Mouse (Mus musculus) myocyte (in vitro differentiated cells): ENCODE measurements around the gene Senp7. TPM values are rescaled to one million over a fixed set of nuclear protein-coding genes. Genes with fewer than 3 reads are reported as not detected.

ENCODE experiments used
- H3K27me3 ChIP-seq: one replicate; pipeline ENCODE4 v1.6.1; 2011; ENCODE audit not compliant: control insufficient read depth, insufficient read depth, insufficient read length
- H3K36me3 ChIP-seq: one replicate; pipeline ENCODE4 v1.6.1; 2011; ENCODE audit not compliant: control insufficient read depth, insufficient read depth
- H3K4me2 ChIP-seq: one replicate; pipeline ENCODE4 v1.6.1; 2011; ENCODE audit warnings: low read depth, control low read depth
- H3K4me3 ChIP-seq: one replicate; pipeline ENCODE4 v1.5.1; 2011; ENCODE audit warnings: mild to moderate bottlenecking, control low read depth, moderate library complexity
- H3K79me2 ChIP-seq: one replicate; pipeline ENCODE4 v1.6.1; 2011; ENCODE audit not compliant: control insufficient read depth, insufficient read depth
- H3ac ChIP-seq: one replicate; pipeline ENCODE4 v1.6.1; 2011; ENCODE audit not compliant: control insufficient read depth, insufficient read length
- CEBPB ChIP-seq: IDR thresholded peaks from 2 replicates; pipeline ENCODE4 v1.6.1; 2011; ENCODE audit warnings: mild to moderate bottlenecking, moderate library complexity; ENCODE audit not compliant: poor library complexity, insufficient read depth, severe bottlenecking
- E2F4 ChIP-seq: IDR thresholded peaks from one replicate; pipeline ENCODE4 v1.6.1; 2011; ENCODE audit warnings: mild to moderate bottlenecking, control low read depth, moderate library complexity; ENCODE audit not compliant: insufficient read depth
- MAX ChIP-seq: IDR thresholded peaks from one replicate; pipeline ENCODE4 v1.6.1; 2011; ENCODE audit warnings: low read depth, mild to moderate bottlenecking, control low read depth
- MYOD1 ChIP-seq, 3 experiments: IDR thresholded peaks; one replicate each; pipeline ENCODE4 v1.6.1; 2011; ENCODE audit warnings: control low read depth in 2 of 3, low read depth in 2 of 3, mild to moderate bottlenecking in 2 of 3, moderate library complexity in 1 of 3; ENCODE audit not compliant: insufficient read length in 2 of 3, control insufficient read depth in 1 of 3
- MYOG ChIP-seq, 3 experiments: IDR thresholded peaks; one replicate each; pipeline ENCODE4 v1.6.1; 2011; ENCODE audit warnings: control low read depth in 2 of 3, low read depth in 2 of 3, mild to moderate bottlenecking in 2 of 3; ENCODE audit not compliant: insufficient read length in 2 of 3, control insufficient read depth in 1 of 3, insufficient read depth in 1 of 3
- POLR2A ChIP-seq: IDR thresholded peaks from one replicate; pipeline ENCODE4 v1.6.1; 2011; ENCODE audit warnings: low read depth, mild to moderate bottlenecking, control low read depth, moderate library complexity; ENCODE audit not compliant: insufficient read length
- POLR2AphosphoS2 ChIP-seq: IDR thresholded peaks from one replicate; pipeline ENCODE4 v1.6.1; 2011; ENCODE audit warnings: low read depth, control low read depth; ENCODE audit not compliant: insufficient read length
- REST ChIP-seq: IDR thresholded peaks from one replicate; pipeline ENCODE4 v1.6.1; 2011; ENCODE audit warnings: mild to moderate bottlenecking, control low read depth, moderate library complexity; ENCODE audit not compliant: insufficient read depth, insufficient read length
- SRF ChIP-seq: IDR thresholded peaks from one replicate; pipeline ENCODE4 v1.6.1; 2011; ENCODE audit warnings: low read depth; ENCODE audit not compliant: control insufficient read depth, insufficient read length
- TCF12 ChIP-seq: IDR thresholded peaks from one replicate; pipeline ENCODE4 v1.6.1; 2011; ENCODE audit warnings: mild to moderate bottlenecking, control low read depth; ENCODE audit not compliant: poor library complexity, insufficient read depth, severe bottlenecking
- TCF3 ChIP-seq: IDR thresholded peaks from one replicate; pipeline ENCODE4 v1.6.1; 2011; ENCODE audit warnings: low read depth, control low read depth; ENCODE audit not compliant: insufficient read length
- USF1 ChIP-seq: IDR thresholded peaks from one replicate; pipeline ENCODE4 v1.6.1; 2011; ENCODE audit warnings: low read depth, mild to moderate bottlenecking, control low read depth, moderate library complexity
- polyA plus RNA-seq: library from polyadenylated mRNA; unstranded; fragments of >200 nt; fragmentation: generic; extraction: Trizol; gene quantifications from one replicate; pipeline ENCODE4 v1.2.1, GENCODE M21; 2012; ENCODE audit warnings: missing spikeins

Senp7 gene
- polyA plus RNA-seq, 1 experiment: 4.0 TPM

GRCm38 (mm10) chr16:56115706-56116105, 67.6 kb downstream of the Senp7 start:
- Histone ChIP-seq H3ac (no peak overlapping the region), H3K36me3 (peaks cover 15% of the 10 kb centered on the region)
- TF ChIP-seq TCF12: no peak
- no peak for TF ChIP-seq TCF3
- TF ChIP-seq E2F4: no peak
- TF ChIP-seq USF1: no peak
- TF ChIP-seq POLR2AphosphoS2: no peak
- TF ChIP-seq POLR2A: no peak
- no peak for TF ChIP-seq MYOG (IDR thresholded peaks at IDR 0.05; ENCODE audit: control insufficient read depth in 1 of 3, insufficient read depth in 1 of 3, insufficient read length in 2 of 3, low read depth in 2 of 3)
- TF ChIP-seq SRF: no peak
- no peak for TF ChIP-seq MAX

DNA sequence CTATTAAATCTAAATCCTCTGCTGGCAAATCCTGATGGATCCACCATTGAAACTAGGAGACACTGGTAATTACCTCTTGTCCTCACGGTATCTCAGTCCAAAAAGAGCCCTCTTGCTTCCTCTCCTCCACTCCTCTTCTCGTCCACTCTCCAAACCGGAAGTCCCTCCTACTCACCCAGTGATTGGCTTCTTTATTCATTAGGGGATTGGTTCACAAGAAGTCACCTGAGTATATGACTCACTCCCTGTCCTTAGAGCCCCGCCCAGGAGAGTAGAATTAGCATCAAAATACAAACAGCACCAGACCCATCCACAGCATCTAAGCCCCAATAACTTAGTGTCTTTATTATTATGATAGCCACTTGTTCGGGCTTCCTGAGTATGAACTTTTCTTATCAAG, 68.0 kb downstream of the Senp7 start:
- Histone ChIP-seq H3K79me2 (no peaks in the 10 kb centered on the region), H3K36me3 (peaks cover 15% of the 10 kb centered on the region), H3K4me2 (peak overlapping the region; percentile 15), H3K4me3 (no peak overlapping the region), H3K27me3 (no peaks in the 10 kb centered on the region), H3ac (no peak overlapping the region)
- TF ChIP-seq MYOG (IDR thresholded peaks at IDR 0.05; ENCODE audit: control insufficient read depth in 1 of 3, insufficient read depth in 1 of 3, insufficient read length in 2 of 3, low read depth in 2 of 3) (no peak), TCF12 (no peak), CEBPB (no peak), SRF (no peak), MYOD1 (IDR thresholded peaks at IDR 0.05; ENCODE audit: control insufficient read depth in 1 of 3, insufficient read length in 2 of 3, low read depth in 2 of 3) (no peak), E2F4 (no peak), POLR2AphosphoS2 (no peak), POLR2A (no peak), TCF3 (no peak)

More at GRCm38 (mm10) chr16:56115706-56116105, 67.6 kb downstream of the Senp7 start:
- peak overlapping the region; percentile 15 for H3K4me2 ChIP-seq
- H3K27me3 ChIP-seq: no peaks in the 10 kb centered on the region
- no peak overlapping the region for H3K4me3 ChIP-seq
- H3K79me2 ChIP-seq: no peaks in the 10 kb centered on the region

- TF ChIP-seq REST (no peak), USF1 (no peak), MAX (no peak)
- H3ac ChIP-seq: no peak overlapping the region
- H3K4me3 ChIP-seq: no peak overlapping the region
- H3K79me2 ChIP-seq: no peaks in the 10 kb centered on the region
- H3K27me3 ChIP-seq: no peaks in the 10 kb centered on the region
- H3K36me3 ChIP-seq: peaks cover 10% of the 10 kb centered on the region
- no peak overlapping the region for H3K4me2 ChIP-seq
These were observed 69.4 kb downstream of the Senp7 start for GRCm38 (mm10) chr16:56117327-56118180.

DNA sequence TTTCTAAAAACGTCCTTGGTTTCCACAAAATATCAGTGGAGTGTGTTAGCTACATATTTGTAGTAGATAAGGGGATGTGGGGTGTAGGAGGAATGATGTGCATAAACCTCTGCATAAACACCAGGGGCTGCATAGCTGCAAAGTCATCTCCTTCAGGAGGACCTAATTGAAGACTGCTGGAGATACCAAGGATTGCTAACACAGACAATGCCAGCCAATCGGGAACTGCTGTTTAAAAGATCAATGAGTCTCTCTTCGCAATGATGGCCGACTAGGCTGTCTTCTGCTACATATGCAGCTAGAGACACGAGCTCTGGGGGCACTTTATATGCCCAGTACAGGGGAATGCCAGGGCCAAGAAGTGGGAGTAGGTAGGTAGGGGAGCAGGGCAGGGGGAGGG, 74.4 kb downstream of the Senp7 start:
- H3ac ChIP-seq: no peak overlapping the region
- no peaks in the 10 kb centered on the region for H3K27me3 ChIP-seq
- TF ChIP-seq E2F4: no peak
- TF ChIP-seq CEBPB: no peak
- no peak for TF ChIP-seq TCF12
- no peak for TF ChIP-seq POLR2AphosphoS2
- TF ChIP-seq SRF: no peak
- TF ChIP-seq TCF3: no peak
- no peak for TF ChIP-seq REST
- no peak for TF ChIP-seq USF1
- no peak for TF ChIP-seq MYOD1 (IDR thresholded peaks at IDR 0.05; ENCODE audit: control insufficient read depth in 1 of 3, insufficient read length in 2 of 3, low read depth in 2 of 3)
- no peak for TF ChIP-seq POLR2A
- TF ChIP-seq MYOG (IDR thresholded peaks at IDR 0.05; ENCODE audit: control insufficient read depth in 1 of 3, insufficient read depth in 1 of 3, insufficient read length in 2 of 3, low read depth in 2 of 3): no peak
- TF ChIP-seq MAX: no peak
- no peaks in the 10 kb centered on the region for H3K36me3 ChIP-seq
- no peaks in the 10 kb centered on the region for H3K79me2 ChIP-seq
- H3K4me3 ChIP-seq: no peak overlapping the region
- H3K4me2 ChIP-seq: no peak overlapping the region

DNA sequence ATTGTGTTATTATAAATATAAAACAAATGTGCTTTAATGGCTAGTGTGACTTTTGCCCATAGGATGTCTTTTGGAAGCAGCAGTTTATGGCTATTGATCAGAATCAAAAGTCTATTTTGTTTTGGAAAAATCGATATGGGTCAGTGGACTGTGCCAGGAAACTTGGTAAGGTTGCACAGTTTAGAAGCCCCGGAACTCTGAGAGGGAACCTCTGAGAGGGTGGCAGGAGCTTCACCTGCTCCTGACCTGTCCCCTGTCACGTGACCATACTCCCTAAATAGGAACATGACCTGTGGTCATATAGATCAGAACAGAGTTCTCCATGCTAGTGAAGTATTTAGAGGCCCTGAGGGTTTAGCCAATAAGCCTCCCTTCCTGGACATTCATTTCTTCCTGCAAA, 75.9 kb downstream of the Senp7 start:
- no peaks in the 10 kb centered on the region for H3K27me3 ChIP-seq
- H3ac ChIP-seq: no peak overlapping the region
- no peak overlapping the region for H3K4me3 ChIP-seq
- TF ChIP-seq MAX: no peak
- TF ChIP-seq SRF: no peak
- TF ChIP-seq CEBPB: no peak
- TF ChIP-seq POLR2AphosphoS2: no peak
- TF ChIP-seq TCF12: no peak
- no peak for TF ChIP-seq POLR2A
- TF ChIP-seq TCF3: no peak
- TF ChIP-seq REST: no peak
- TF ChIP-seq MYOD1 (IDR thresholded peaks at IDR 0.05; ENCODE audit: control insufficient read depth in 1 of 3, insufficient read length in 2 of 3, low read depth in 2 of 3): no peak
- TF ChIP-seq E2F4: no peak
- no peak for TF ChIP-seq MYOG (IDR thresholded peaks at IDR 0.05; ENCODE audit: control insufficient read depth in 1 of 3, insufficient read depth in 1 of 3, insufficient read length in 2 of 3, low read depth in 2 of 3)
- TF ChIP-seq USF1: no peak
- H3K4me2 ChIP-seq: no peak overlapping the region
- H3K36me3 ChIP-seq: no peaks in the 10 kb centered on the region
- no peaks in the 10 kb centered on the region for H3K79me2 ChIP-seq
